Mouse (Mus musculus): ENCODE measurements around the gene Copz2. TPM values are rescaled to one million over a fixed set of nuclear protein-coding genes. Genes with fewer than 3 reads are reported as not detected.
A peak's percentile ranks its signal among the peaks of the same experiment; 100 is the strongest.
"Not testable (repeated sequence)": the region's sequence is repeated elsewhere in the genome, so short reads cannot be mapped to it uniquely, and the experiment has no call there.

Gene Copz2
- polyA plus RNA-seq, 1 experiment from 2014 or later: 41.2 TPM

DNA sequence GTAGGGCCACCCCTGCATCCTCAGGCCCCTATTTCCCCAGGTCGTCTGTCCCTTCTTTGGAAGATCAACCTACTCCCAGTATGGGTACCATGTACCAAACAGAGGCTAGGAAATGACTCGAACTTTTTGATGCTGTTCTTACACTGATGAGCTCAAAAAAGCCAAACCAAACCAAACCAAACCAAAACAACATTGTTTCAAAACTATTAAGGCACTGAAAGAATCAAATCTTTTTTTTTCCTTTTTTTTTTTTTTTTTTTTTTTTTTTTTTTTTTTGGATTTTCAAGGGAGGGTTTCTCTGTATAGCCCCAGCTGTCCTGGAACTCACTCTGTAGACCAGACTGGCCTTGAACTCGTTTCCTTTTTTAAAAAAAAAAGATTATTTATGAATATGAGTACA, 6.0 kb upstream of the Copz2 start:
- 55% methylated on average over 3 of the region's 3 CpGs for WGBS
- Histone ChIP-seq H3K36me3 (ENCODE audit: control insufficient read depth, insufficient read depth, low read length) (no peaks in the 10 kb centered on the region), H3K4me3 (ENCODE audit: low read depth, low read length) (no peak overlapping the region), H3K27me3 (replicated peaks; ENCODE audit: control insufficient read depth, insufficient read depth, low read length) (no peaks in the 10 kb centered on the region), H3K9me3 (ENCODE audit: control insufficient read depth, low read length) (no peaks in the 10 kb centered on the region), H3K9ac (ENCODE audit: low read depth, low read length) (no peak overlapping the region), H3K27ac (ENCODE audit: low read depth, low read length) (no peak overlapping the region), H3K4me1 (replicated peaks; ENCODE audit: control insufficient read depth, insufficient read depth, low read length) (no peaks in the 10 kb centered on the region), H3K4me2 (no peak overlapping the region)
- ATAC-seq (replicated peaks; ENCODE audit: low FRiP score): no peak
- no peak for DNase-seq (ENCODE audit: low spot score)

DNA sequence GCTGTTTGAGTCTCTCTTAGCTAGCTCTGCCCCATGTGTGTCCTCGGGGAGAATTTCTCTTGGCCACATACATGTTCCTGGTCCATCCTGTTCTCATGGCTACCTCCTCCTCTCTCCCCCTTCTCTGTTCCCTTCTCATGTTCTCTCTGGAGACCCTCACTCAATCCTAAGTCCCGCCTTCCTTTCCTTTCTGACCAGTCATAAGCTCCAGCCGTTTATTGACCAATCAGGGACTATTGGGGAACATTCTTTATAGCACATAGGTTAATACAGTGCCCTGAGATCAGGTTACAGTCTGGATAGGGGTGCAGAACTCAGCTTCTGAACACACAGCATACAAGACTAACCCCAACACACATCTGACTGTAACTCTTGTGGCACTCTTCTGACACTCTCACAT, 2.4 kb upstream of the Copz2 start:
- H3K4me1 ChIP-seq (replicated peaks; ENCODE audit: control insufficient read depth, insufficient read depth, low read length): peaks cover 6% of the 10 kb centered on the region
- WGBS: 45% methylated on average over 3 of the region's 3 CpGs
- peaks cover 3% of the 10 kb centered on the region; the same call in 1 of the 2 replicates for H3K27me3 ChIP-seq (replicated peaks; ENCODE audit: control insufficient read depth, insufficient read depth, low read length)
- ATAC-seq (replicated peaks; ENCODE audit: low FRiP score) (no peak), DNase-seq (ENCODE audit: low spot score) (no peak)
- H3K27ac ChIP-seq (ENCODE audit: low read depth, low read length): no peak overlapping the region
- H3K4me3 ChIP-seq (ENCODE audit: low read depth, low read length): no peak overlapping the region
- H3K4me2 ChIP-seq: no peak overlapping the region
- no peak overlapping the region for H3K9ac ChIP-seq (ENCODE audit: low read depth, low read length)
- H3K36me3 ChIP-seq (ENCODE audit: control insufficient read depth, insufficient read depth, low read length): no peaks in the 10 kb centered on the region
- H3K9me3 ChIP-seq (ENCODE audit: control insufficient read depth, low read length): no peaks in the 10 kb centered on the region

DNA sequence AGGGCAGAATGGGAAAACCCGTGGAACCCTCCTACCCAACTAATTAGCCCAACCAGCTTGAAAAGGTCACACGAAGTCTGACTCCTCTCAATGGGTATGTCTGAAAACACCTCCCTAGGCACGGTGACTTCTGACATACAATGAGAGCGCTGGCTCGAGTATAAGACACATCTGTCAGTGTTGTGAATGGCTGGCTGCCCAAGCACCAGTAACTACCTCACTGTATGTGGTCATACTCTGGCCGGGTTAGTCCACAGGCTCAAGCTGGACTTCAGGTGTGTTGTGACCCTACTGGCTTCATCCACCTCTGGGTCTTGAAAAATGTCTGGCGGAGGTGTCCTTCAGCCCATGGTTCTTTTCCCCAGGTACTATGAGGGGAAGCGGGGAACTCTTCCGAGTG, 976 bp upstream of the Copz2 start:
- Histone ChIP-seq H3K9ac (ENCODE audit: low read depth, low read length) (no peak overlapping the region), H3K36me3 (ENCODE audit: control insufficient read depth, insufficient read depth, low read length) (no peaks in the 10 kb centered on the region), H3K4me3 (ENCODE audit: low read depth, low read length) (no peak overlapping the region), H3K4me2 (no peak overlapping the region), H3K9me3 (ENCODE audit: control insufficient read depth, low read length) (no peaks in the 10 kb centered on the region), H3K27me3 (replicated peaks; ENCODE audit: control insufficient read depth, insufficient read depth, low read length) (peaks cover 3% of the 10 kb centered on the region; the same call in 1 of the 2 replicates), H3K4me1 (replicated peaks; ENCODE audit: control insufficient read depth, insufficient read depth, low read length) (peaks cover 6% of the 10 kb centered on the region), H3K27ac (ENCODE audit: low read depth, low read length) (no peak overlapping the region)
- 71% methylated on average over 9 of the region's 9 CpGs for WGBS
- ATAC-seq (replicated peaks; ENCODE audit: low FRiP score) (no peak), DNase-seq (ENCODE audit: low spot score) (no peak)

DNA sequence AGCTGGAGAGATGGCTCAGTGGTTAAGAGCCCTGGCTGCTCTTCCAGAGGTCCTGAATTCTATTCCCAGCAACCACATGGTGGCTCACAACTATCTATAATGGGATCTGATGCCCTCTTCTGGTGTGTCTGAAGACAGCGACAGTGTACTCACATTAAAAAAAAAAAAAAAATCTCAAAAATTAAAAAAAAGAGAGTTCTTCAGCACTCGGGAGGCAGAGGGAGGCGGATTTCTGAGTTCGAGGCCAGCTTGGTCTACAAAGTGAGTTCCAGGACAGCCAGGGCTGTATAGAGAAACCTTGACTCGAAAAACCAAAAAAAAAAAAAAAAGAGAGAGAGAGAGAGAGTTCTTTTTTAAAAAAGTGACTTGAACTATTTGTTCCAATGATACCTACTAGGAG, 525 bp upstream of the Copz2 start:
- not testable (repeated sequence) for ATAC-seq (replicated peaks; ENCODE audit: low FRiP score); H3K27me3 ChIP-seq (replicated peaks; ENCODE audit: control insufficient read depth, insufficient read depth, low read length); H3K36me3 ChIP-seq (ENCODE audit: control insufficient read depth, insufficient read depth, low read length); H3K9ac ChIP-seq (ENCODE audit: low read depth, low read length); H3K27ac ChIP-seq (ENCODE audit: low read depth, low read length); H3K4me1 ChIP-seq (replicated peaks; ENCODE audit: control insufficient read depth, insufficient read depth, low read length); H3K9me3 ChIP-seq (ENCODE audit: control insufficient read depth, low read length); DNase-seq (ENCODE audit: low spot score)
- Histone ChIP-seq H3K4me3 (ENCODE audit: low read depth, low read length) (peak overlapping the region; percentile 61), H3K4me2 (peak overlapping the region; percentile 83)
- WGBS: 64% methylated on average over 5 of the region's 5 CpGs

DNA sequence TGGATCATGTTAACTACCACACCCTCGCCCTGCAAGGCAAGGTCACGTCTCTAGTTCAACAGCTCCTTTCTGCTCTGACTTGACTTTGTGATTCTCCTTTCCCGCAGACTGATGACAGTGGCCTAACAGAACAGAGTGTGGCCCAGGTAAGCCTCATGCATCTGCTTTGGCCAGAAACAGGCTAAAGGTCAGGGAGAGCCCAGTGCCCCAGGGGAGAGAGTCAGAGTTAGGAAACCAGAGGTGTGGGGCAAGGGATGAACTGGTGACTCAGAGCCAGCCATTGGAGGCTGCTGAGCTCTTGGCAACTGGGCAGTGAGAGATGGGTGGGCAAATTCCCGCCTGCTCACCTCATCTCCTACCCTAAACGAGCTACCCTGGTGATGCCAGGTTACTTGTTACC, 7.8 kb downstream of the Copz2 start:
- Histone ChIP-seq H3K27ac (ENCODE audit: low read depth, low read length) (no peak overlapping the region), H3K4me3 (ENCODE audit: low read depth, low read length) (no peak overlapping the region), H3K4me1 (replicated peaks; ENCODE audit: control insufficient read depth, insufficient read depth, low read length) (peaks cover 2% of the 10 kb centered on the region), H3K36me3 (ENCODE audit: control insufficient read depth, insufficient read depth, low read length) (no peaks in the 10 kb centered on the region), H3K9me3 (ENCODE audit: control insufficient read depth, low read length) (no peaks in the 10 kb centered on the region), H3K27me3 (replicated peaks; ENCODE audit: control insufficient read depth, insufficient read depth, low read length) (0 out of 2 replicates have a peak, but pooled peaks cover 1% of the 10 kb centered on the region), H3K9ac (ENCODE audit: low read depth, low read length) (no peak overlapping the region), H3K4me2 (no peak overlapping the region)
- ATAC-seq (replicated peaks; ENCODE audit: low FRiP score) (no peak), DNase-seq (ENCODE audit: low spot score) (no peak)
- 72% methylated on average over 5 of the region's 5 CpGs for WGBS

DNA sequence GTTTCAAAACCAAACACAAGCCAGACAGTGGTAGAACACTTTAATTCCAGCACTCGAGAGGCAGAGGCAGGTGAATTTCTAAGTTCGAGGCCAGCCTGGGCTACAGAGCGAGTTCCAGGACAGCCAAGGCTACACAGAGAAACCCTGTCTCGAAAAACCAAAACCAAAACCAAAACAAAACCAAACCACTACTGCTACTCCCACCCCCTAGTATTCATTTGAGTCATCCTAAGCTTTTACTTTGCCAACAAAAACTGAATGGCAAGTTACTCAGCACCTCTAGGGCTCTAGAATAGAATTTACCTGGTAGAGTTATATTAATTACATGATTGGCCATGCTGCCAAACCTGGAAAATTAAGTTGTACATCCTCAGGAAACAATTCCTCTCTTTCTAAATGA, 10.0 kb downstream of the Copz2 start:
- H3K9me3 ChIP-seq (ENCODE audit: control insufficient read depth, low read length): no peaks in the 10 kb centered on the region
- no peak overlapping the region for H3K9ac ChIP-seq (ENCODE audit: low read depth, low read length)
- H3K4me1 ChIP-seq (replicated peaks; ENCODE audit: control insufficient read depth, insufficient read depth, low read length): peaks cover 2% of the 10 kb centered on the region
- 81% methylated on average over 4 of the region's 4 CpGs for WGBS
- H3K27me3 ChIP-seq (replicated peaks; ENCODE audit: control insufficient read depth, insufficient read depth, low read length): peaks cover 8% of the 10 kb centered on the region
- H3K4me3 ChIP-seq (ENCODE audit: low read depth, low read length): no peak overlapping the region
- H3K27ac ChIP-seq (ENCODE audit: low read depth, low read length): no peak overlapping the region
- H3K36me3 ChIP-seq (ENCODE audit: control insufficient read depth, insufficient read depth, low read length): no peaks in the 10 kb centered on the region
- ATAC-seq (replicated peaks; ENCODE audit: low FRiP score): no peak
- DNase-seq (ENCODE audit: low spot score): no peak
- no peak overlapping the region for H3K4me2 ChIP-seq

DNA sequence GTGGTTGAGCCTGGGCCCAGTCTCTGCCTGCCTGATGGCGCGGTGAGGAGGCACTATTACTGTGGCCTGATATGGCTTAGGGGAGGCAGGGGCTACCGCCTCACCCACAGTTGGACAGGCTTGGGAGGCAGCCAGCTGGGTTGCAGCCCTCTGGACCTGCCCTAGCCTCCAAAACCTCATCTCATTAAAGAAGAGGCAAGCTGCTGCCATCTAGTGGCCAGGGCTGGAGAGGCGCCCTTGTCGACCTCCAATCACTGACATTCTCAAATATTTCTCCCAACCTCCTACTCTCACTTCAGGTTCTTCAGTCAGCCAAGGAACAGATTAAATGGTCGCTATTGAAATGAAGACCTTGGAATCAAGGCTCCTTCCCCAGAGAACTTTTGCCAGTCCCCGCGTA, 10.9 kb downstream of the Copz2 start:
- Histone ChIP-seq H3K9ac (ENCODE audit: low read depth, low read length) (no peak overlapping the region), H3K9me3 (ENCODE audit: control insufficient read depth, low read length) (no peaks in the 10 kb centered on the region), H3K4me1 (replicated peaks; ENCODE audit: control insufficient read depth, insufficient read depth, low read length) (peaks cover 2% of the 10 kb centered on the region), H3K27ac (ENCODE audit: low read depth, low read length) (no peak overlapping the region), H3K4me3 (ENCODE audit: low read depth, low read length) (no peak overlapping the region), H3K4me2 (no peak overlapping the region; the same call in 1 of the 2 replicates), H3K36me3 (ENCODE audit: control insufficient read depth, insufficient read depth, low read length) (no peaks in the 10 kb centered on the region), H3K27me3 (replicated peaks; ENCODE audit: control insufficient read depth, insufficient read depth, low read length) (peaks cover 8% of the 10 kb centered on the region)
- ATAC-seq (replicated peaks; ENCODE audit: low FRiP score) (no peak), DNase-seq (ENCODE audit: low spot score) (peak; percentile 75)
- 14% methylated on average over 8 of the region's 8 CpGs for WGBS

DNA sequence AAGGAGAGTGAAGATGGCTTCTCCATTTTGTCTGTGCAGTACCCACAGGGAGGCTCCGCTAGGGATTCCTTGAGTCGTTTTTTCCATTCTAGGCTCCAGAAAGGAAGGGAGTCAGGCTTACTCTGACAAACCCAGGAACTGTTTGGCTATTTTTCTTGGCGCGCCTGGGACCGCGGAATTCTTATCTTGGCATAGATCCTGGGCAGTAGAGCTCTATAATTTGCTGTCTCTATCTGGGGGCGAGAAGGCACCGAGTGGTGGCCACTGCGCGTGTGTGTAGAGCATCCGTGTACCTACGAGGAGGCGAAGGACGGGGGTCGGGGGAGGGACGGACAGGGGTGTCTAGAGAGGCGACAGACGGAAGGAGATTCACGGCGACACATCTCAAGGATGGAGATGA, 11.8 kb downstream of the Copz2 start:
- Histone ChIP-seq H3K36me3 (ENCODE audit: control insufficient read depth, insufficient read depth, low read length) (no peaks in the 10 kb centered on the region), H3K27ac (ENCODE audit: low read depth, low read length) (no peak overlapping the region), H3K9ac (ENCODE audit: low read depth, low read length) (peak overlapping the region; percentile 28; the same call in 1 of the 2 replicates), H3K9me3 (ENCODE audit: control insufficient read depth, low read length) (no peaks in the 10 kb centered on the region), H3K4me1 (replicated peaks; ENCODE audit: control insufficient read depth, insufficient read depth, low read length) (peaks cover 2% of the 10 kb centered on the region), H3K27me3 (replicated peaks; ENCODE audit: control insufficient read depth, insufficient read depth, low read length) (peaks cover 8% of the 10 kb centered on the region), H3K4me2 (peak overlapping the region; percentile 92), H3K4me3 (ENCODE audit: low read depth, low read length) (peak overlapping the region; percentile 51)
- WGBS: 3% methylated on average over 20 of the region's 20 CpGs
- ATAC-seq (replicated peaks; ENCODE audit: low FRiP score) (no peak), DNase-seq (ENCODE audit: low spot score) (no peak)

DNA sequence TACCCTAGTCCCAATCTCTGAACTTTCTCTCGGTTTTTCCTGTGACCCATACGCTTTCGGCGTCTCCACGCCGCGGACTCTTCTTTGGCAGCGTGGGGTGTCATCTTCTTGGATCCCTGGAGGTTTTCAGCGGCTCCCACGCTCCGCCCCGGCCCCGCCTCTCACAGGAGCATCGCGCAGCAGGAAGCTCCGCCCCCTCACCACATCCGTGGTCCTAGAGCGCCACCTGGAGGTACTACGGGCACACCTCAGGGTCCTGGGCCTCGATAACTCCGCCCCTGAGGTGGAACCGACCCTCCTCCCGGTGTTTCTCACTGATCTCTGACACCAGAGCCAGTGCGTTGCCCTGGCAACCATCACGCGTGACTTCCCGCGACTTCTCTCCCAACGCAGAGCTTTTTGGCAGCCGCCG, 12.2 kb downstream of the Copz2 start:
- under 1% methylated on average over 31 of the region's 31 CpGs for WGBS
- Histone ChIP-seq H3K4me2 (peak overlapping the region; percentile 92), H3K9me3 (ENCODE audit: control insufficient read depth, low read length) (no peaks in the 10 kb centered on the region), H3K27me3 (replicated peaks; ENCODE audit: control insufficient read depth, insufficient read depth, low read length) (peaks cover 8% of the 10 kb centered on the region), H3K27ac (ENCODE audit: low read depth, low read length) (no peak overlapping the region), H3K9ac (ENCODE audit: low read depth, low read length) (peak overlapping the region; percentile 28; the same call in 1 of the 2 replicates), H3K4me1 (replicated peaks; ENCODE audit: control insufficient read depth, insufficient read depth, low read length) (peaks cover 2% of the 10 kb centered on the region), H3K4me3 (ENCODE audit: low read depth, low read length) (peak overlapping the region; percentile 51), H3K36me3 (ENCODE audit: control insufficient read depth, insufficient read depth, low read length) (no peaks in the 10 kb centered on the region)
- DNase-seq (ENCODE audit: low spot score) (peak; percentile 95), ATAC-seq (replicated peaks; ENCODE audit: low FRiP score) (peak; percentile 84)

Measured in liver, embryonic 11.5 days (tissue).